Mouse (Mus musculus) layer of hippocampus, adult 18-20 months (tissue): ENCODE results near the gene Ptbp1. TPM values are rescaled to one million over a fixed set of nuclear protein-coding genes. Genes with fewer than 3 reads are reported as not detected.

Source experiments
- DNase-seq, 2 experiments: peaks; one replicate each; pipeline ENCODE4 v3.0.0; 2022; ENCODE audit warnings: low spot score in 2 of 2
- long read RNA-seq: library from polyadenylated mRNA; stranded (forward); transcript quantifications from one replicate; pipeline ENCODE4 v2.0.0, GENCODE M21; 2021
- total RNA-seq, 2 experiments: library from RNA; stranded (reverse); gene quantifications; 2 replicates each; pipeline ENCODE4 v1.2.3; 2021

The Ptbp1 gene
- 10 to 100 TPM; 48.8 to 58.4 TPM for total RNA-seq
- long read RNA-seq, partial matches to known transcripts: 1 of 12 reads
- long read RNA-seq, other reads (novel, unspliced or antisense): 3 of 12 reads

GRCm38 (mm10) chr10:79853860-79854795 is at the start of gene Ptbp1:
Ptbp1 (plus strand) TSS chr10:79854427.
- DNase-seq: peak; percentile 99 to 100

GRCm38 (mm10) chr10:79805636-79806035 is 48.6 kb upstream of the Ptbp1 start:
- no peak for DNase-seq

- DNase-seq: no peak
These were observed 47.9 kb upstream of the Ptbp1 start for GRCm38 (mm10) chr10:79806331-79806730.

GRCm38 (mm10) chr10:79806972-79807371 is 47.3 kb upstream of the Ptbp1 start:
- DNase-seq: no peak

GRCm38 (mm10) chr10:79807826-79808225 is 46.4 kb upstream of the Ptbp1 start:
- no peak for DNase-seq

- DNase-seq: no peak
These were observed 45.5 kb upstream of the Ptbp1 start for GRCm38 (mm10) chr10:79808728-79809127.

GRCm38 (mm10) chr10:79811736-79812637 is 42.2 kb upstream of the Ptbp1 start:
- DNase-seq: peak; percentile 78 to 92

- no peak for DNase-seq
These were observed 39.9 kb upstream of the Ptbp1 start for GRCm38 (mm10) chr10:79814271-79814842.

GRCm38 (mm10) chr10:79815671-79816494 is 38.3 kb upstream of the Ptbp1 start:
- no peak for DNase-seq

- no peak for DNase-seq
These were observed 37.1 kb upstream of the Ptbp1 start for GRCm38 (mm10) chr10:79817111-79817510.

GRCm38 (mm10) chr10:79818225-79818624 is 36.0 kb upstream of the Ptbp1 start:
- no peak for DNase-seq

GRCm38 (mm10) chr10:79819606-79820005 is 34.6 kb upstream of the Ptbp1 start:
- no peak for DNase-seq

- no peak for DNase-seq
These were observed 34.0 kb upstream of the Ptbp1 start for GRCm38 (mm10) chr10:79820277-79820676.

GRCm38 (mm10) chr10:79820782-79821181 is 33.4 kb upstream of the Ptbp1 start, which contains the start of gene Misp:
Misp (plus strand) TSS chr10:79820989.
- no peak for DNase-seq

GRCm38 (mm10) chr10:79821731-79822130 is 32.5 kb upstream of the Ptbp1 start:
- DNase-seq: no peak

- DNase-seq: no peak
These were observed 31.9 kb upstream of the Ptbp1 start for GRCm38 (mm10) chr10:79822372-79822771.

- no peak for DNase-seq
These were observed 31.2 kb upstream of the Ptbp1 start for GRCm38 (mm10) chr10:79823011-79823410.

GRCm38 (mm10) chr10:79824413-79824812 is 29.8 kb upstream of the Ptbp1 start:
- DNase-seq: no peak

- DNase-seq: no peak
These were observed 22.6 kb upstream of the Ptbp1 start for GRCm38 (mm10) chr10:79831583-79831982.

- DNase-seq: no peak
These were observed 22.0 kb upstream of the Ptbp1 start for GRCm38 (mm10) chr10:79832026-79832785.
